Mouse (Mus musculus): Measurements from ENCODE around the gene Angptl2. TPM values are rescaled to one million over a fixed set of nuclear protein-coding genes. Genes with fewer than 3 reads are reported as not detected.

Gene Angptl2
- polyA plus RNA-seq, 1 experiment = 7.2 TPM

Other genes with a start within 250 kb of the Angptl2 start
- 37.7 and 40.8 TPM in 2 replicates for gene Slc2a8, start 234.0 kb upstream of the Angptl2 start, polyA plus RNA-seq (2012; rRNA removed)
- 66.9 and 76.2 TPM in 2 replicates for gene Garnl3, start 84.4 kb upstream of the Angptl2 start, polyA plus RNA-seq (2012; rRNA removed)
- 55.7 and 63.9 TPM in 2 replicates for gene Ralgps1, start 155.4 kb downstream of the Angptl2 start, polyA plus RNA-seq (2012; rRNA removed)
- 16.0 and 17.5 TPM in 2 replicates for gene Zbtb34, start 215.3 kb downstream of the Angptl2 start, polyA plus RNA-seq (2012; rRNA removed)

Data from frontal cortex, adult 2 months (tissue).